Mouse (Mus musculus) kidney, embryonic 15.5 days (tissue): ENCODE data around the gene Snapc3. TPM values are rescaled to one million over a fixed set of nuclear protein-coding genes. Genes with fewer than 3 reads are reported as not detected.
"Not testable (repeated sequence)": the region's sequence is repeated elsewhere in the genome, so short reads cannot be mapped to it uniquely, and the experiment has no call there.

Experiments
- ATAC-seq: fragments of 200-750 bp; cut with Nextera tagmentation; replicated peaks from 2 replicates; pipeline ENCODE4 v1.8.0; 2017; ENCODE audit warnings: moderate TSS enrichment; ENCODE audit not compliant: low FRiP score
- H3K27ac ChIP-seq: fragments of 300-500 bp; sonication (generic); 2 replicates; pipeline ENCODE4 v1.5.1; 2015; ENCODE audit warnings: mild to moderate bottlenecking, inconsistent platforms
- H3K27me3 ChIP-seq: fragments of 300-500 bp; sonication (generic); 2 replicates; pipeline ENCODE4 v1.6.1; 2015; ENCODE audit warnings: inconsistent platforms
- H3K36me3 ChIP-seq: fragments of 300-500 bp; sonication (generic); 2 replicates; pipeline ENCODE4 v1.6.1; 2015; ENCODE audit warnings: inconsistent platforms
- H3K4me1 ChIP-seq: fragments of 300-500 bp; sonication (generic); 2 replicates; pipeline ENCODE4 v1.6.1; 2015; ENCODE audit warnings: inconsistent platforms
- H3K4me2 ChIP-seq: fragments of 300-500 bp; sonication (generic); 2 replicates; pipeline ENCODE4 v1.6.1; 2015; ENCODE audit warnings: moderate library complexity, mild to moderate bottlenecking, inconsistent platforms
- H3K4me3 ChIP-seq: fragments of 300-500 bp; sonication (generic); replicated peaks from 2 replicates; pipeline ENCODE4 v1.5.1; 2015; ENCODE audit warnings: mild to moderate bottlenecking, inconsistent platforms
- H3K9ac ChIP-seq: fragments of 300-500 bp; sonication (generic); 2 replicates; pipeline ENCODE4 v1.6.1; 2015; ENCODE audit warnings: mild to moderate bottlenecking, inconsistent platforms
- H3K9me3 ChIP-seq: fragments of 300-500 bp; sonication (generic); replicated peaks from 2 replicates; pipeline ENCODE4 v1.6.1; 2016; ENCODE audit warnings: inconsistent platforms
- WGBS: fragments of 180-500 bp; shearing (Covaris S2); methylation state at CpG from one replicate; pipeline ENCODE4 v1.1.7; 2015; ENCODE audit warnings: mixed read lengths; 5-methylcytosine and 5-hydroxymethylcytosine counted together
- polyA plus RNA-seq: library from polyadenylated mRNA; unstranded; fragments of >200 nt; fragmentation: Nextera tagmentation; extraction: Ambion mirVana; gene quantifications from 2 replicates; pipeline ENCODE4 v1.2.1, GENCODE M21; 2015

Gene Snapc3
- polyA plus RNA-seq, 1 experiment from 2014 or later = 43.2 TPM

GRCm38 (mm10) chr4:83467615-83468014 is 50.1 kb downstream of the Snapc3 start:
- no peaks in the 10 kb centered on the region for H3K4me1 ChIP-seq
- no peaks in the 10 kb centered on the region for H3K9me3 ChIP-seq
- H3K36me3 ChIP-seq = peaks cover 88% of the 10 kb centered on the region
- no peak overlapping the region for H3K27ac ChIP-seq
- WGBS = 94% methylated on average over 7 of the region's 7 CpGs
- H3K4me2 ChIP-seq = no peak overlapping the region
- H3K27me3 ChIP-seq = no peaks in the 10 kb centered on the region
- no peak for ATAC-seq
- H3K4me3 ChIP-seq = no peak overlapping the region
- no peak overlapping the region for H3K9ac ChIP-seq

- Histone ChIP-seq H3K9me3 (no peaks in the 10 kb centered on the region), H3K4me1 (no peaks in the 10 kb centered on the region), H3K36me3 (peaks cover 88% of the 10 kb centered on the region), H3K27me3 (no peaks in the 10 kb centered on the region), H3K9ac (no peak overlapping the region), H3K4me2 (no peak overlapping the region), H3K4me3 (no peak overlapping the region), H3K27ac (no peak overlapping the region)
- ATAC-seq = no peak
- 83% methylated on average over 3 of the region's 3 CpGs for WGBS
These were observed 50.7 kb downstream of the Snapc3 start for GRCm38 (mm10) chr4:83468208-83468607.

- Histone ChIP-seq H3K4me1 (peaks cover 18% of the 10 kb centered on the region), H3K4me2 (peak overlapping the region; percentile 75), H3K36me3 (peaks cover 38% of the 10 kb centered on the region), H3K4me3 (peak overlapping the region; percentile 91), H3K27me3 (no peaks in the 10 kb centered on the region), H3K9me3 (no peaks in the 10 kb centered on the region), H3K27ac (peak overlapping the region; percentile 98), H3K9ac (peak overlapping the region; percentile 82)
- ATAC-seq = no peak
- 19% methylated on average over 12 of the region's 12 CpGs for WGBS
These were observed 67.7 kb downstream of the Snapc3 start for GRCm38 (mm10) chr4:83485250-83485649.

- Histone ChIP-seq H3K9me3 (no peaks in the 10 kb centered on the region), H3K27ac (peak overlapping the region; percentile 98), H3K4me3 (peak overlapping the region; percentile 91), H3K27me3 (no peaks in the 10 kb centered on the region), H3K4me2 (peak overlapping the region; percentile 75), H3K4me1 (peaks cover 18% of the 10 kb centered on the region), H3K36me3 (peaks cover 35% of the 10 kb centered on the region), H3K9ac (peak overlapping the region; percentile 82)
- peak; percentile 87 for ATAC-seq
- WGBS = under 1% methylated on average over 22 of the region's 40 CpGs
These were observed 68.2 kb downstream of the Snapc3 start for GRCm38 (mm10) chr4:83485735-83486116.

- peak within 1 kb of the TSS; percentile 98 for H3K27ac ChIP-seq
- peak within 1 kb of the TSS; percentile 91 for H3K4me3 ChIP-seq
- peaks cover 29% of the 10 kb centered on the region for H3K36me3 ChIP-seq
- H3K9me3 ChIP-seq = no peaks in the 10 kb centered on the region
- peak within 1 kb of the TSS; percentile 82 for H3K9ac ChIP-seq
- WGBS = under 1% methylated on average over 64 of the region's 86 CpGs
- peak; percentile 96 for ATAC-seq
- H3K27me3 ChIP-seq = no peaks in the 10 kb centered on the region
- H3K4me1 ChIP-seq = peaks cover 18% of the 10 kb centered on the region
- H3K4me2 ChIP-seq = peak within 1 kb of the TSS; percentile 75
These were observed 68.8 kb downstream of the Snapc3 start, which contains the start of gene Psip1 for GRCm38 (mm10) chr4:83486117-83486901. Psip1 (minus strand) TSS chr4:83486459.

GRCm38 (mm10) chr4:83489121-83489520 is 71.6 kb downstream of the Snapc3 start:
- Histone ChIP-seq H3K4me2 (no peak overlapping the region), H3K27ac (no peak overlapping the region), H3K9ac (no peak overlapping the region), H3K4me3 (no peak overlapping the region), H3K27me3 (no peaks in the 10 kb centered on the region), H3K9me3 (no peaks in the 10 kb centered on the region), H3K36me3 (peaks cover 6% of the 10 kb centered on the region; the same call in 1 of the 2 replicates), H3K4me1 (peaks cover 16% of the 10 kb centered on the region)
- no peak for ATAC-seq
- 32% methylated on average over 5 of the region's 5 CpGs for WGBS

GRCm38 (mm10) chr4:83493112-83493511 is 75.6 kb downstream of the Snapc3 start:
- H3K9me3 ChIP-seq = no peaks in the 10 kb centered on the region
- ATAC-seq = no peak
- WGBS = 88% methylated on average over 1 of the region's 1 CpGs

GRCm38 (mm10) chr4:83497013-83497412 is 79.5 kb downstream of the Snapc3 start:
- not testable (repeated sequence) for H3K9me3 ChIP-seq, H3K4me2 ChIP-seq, H3K27ac ChIP-seq, H3K36me3 ChIP-seq, H3K4me1 ChIP-seq, H3K27me3 ChIP-seq, H3K9ac ChIP-seq, H3K4me3 ChIP-seq, ATAC-seq
- 92% methylated on average over 5 of the region's 5 CpGs for WGBS

More at GRCm38 (mm10) chr4:83493112-83493511, 75.6 kb downstream of the Snapc3 start:
- H3K4me1 ChIP-seq = no peaks in the 10 kb centered on the region
- H3K36me3 ChIP-seq = no peaks in the 10 kb centered on the region
- H3K27ac ChIP-seq = no peak overlapping the region
- H3K9ac ChIP-seq = no peak overlapping the region
- no peak overlapping the region for H3K4me2 ChIP-seq
- no peak overlapping the region for H3K4me3 ChIP-seq
- H3K27me3 ChIP-seq = no peaks in the 10 kb centered on the region

- 10% methylated on average over 22 of the region's 22 CpGs for WGBS
- ATAC-seq = peak; percentile 40; the same call in 1 of the 2 replicates
These were observed 82.9 kb downstream of the Snapc3 start for GRCm38 (mm10) chr4:83500154-83501036.

GRCm38 (mm10) chr4:83501037-83501430 is 83.5 kb downstream of the Snapc3 start:
- Histone ChIP-seq H3K27ac (no peak overlapping the region), H3K4me1 (0 out of 2 replicates have a peak, but pooled peaks cover 5% of the 10 kb centered on the region), H3K36me3 (no peaks in the 10 kb centered on the region), H3K4me3 (peak overlapping the region; percentile 34; the same call in 1 of the 2 replicates), H3K9me3 (no peaks in the 10 kb centered on the region), H3K9ac (no peak overlapping the region), H3K27me3 (no peaks in the 10 kb centered on the region), H3K4me2 (peak overlapping the region; percentile 58)
- WGBS = 37% methylated on average over 7 of the region's 7 CpGs
- no peak for ATAC-seq

More at GRCm38 (mm10) chr4:83500154-83501036, 82.9 kb downstream of the Snapc3 start:
- H3K27ac ChIP-seq = no peak overlapping the region
- H3K36me3 ChIP-seq = no peaks in the 10 kb centered on the region
- H3K9ac ChIP-seq = no peak overlapping the region
- H3K4me1 ChIP-seq = 0 out of 2 replicates have a peak, but pooled peaks cover 5% of the 10 kb centered on the region
- H3K27me3 ChIP-seq = no peaks in the 10 kb centered on the region
- peak overlapping the region; percentile 34 for H3K4me3 ChIP-seq
- H3K4me2 ChIP-seq = peak overlapping the region; percentile 58
- H3K9me3 ChIP-seq = no peaks in the 10 kb centered on the region

GRCm38 (mm10) chr4:83509600-83509999 is 92.1 kb downstream of the Snapc3 start:
- Histone ChIP-seq H3K27me3 (no peaks in the 10 kb centered on the region), H3K4me3 (no peak overlapping the region), H3K4me2 (no peak overlapping the region), H3K4me1 (no peaks in the 10 kb centered on the region), H3K27ac (no peak overlapping the region), H3K9me3 (no peaks in the 10 kb centered on the region), H3K36me3 (no peaks in the 10 kb centered on the region), H3K9ac (no peak overlapping the region)
- no peak for ATAC-seq
- WGBS = 46% methylated on average over 2 of the region's 2 CpGs

- Histone ChIP-seq H3K4me3 (no peak overlapping the region), H3K4me1 (no peaks in the 10 kb centered on the region), H3K27me3 (no peaks in the 10 kb centered on the region), H3K27ac (no peak overlapping the region), H3K9ac (no peak overlapping the region), H3K36me3 (no peaks in the 10 kb centered on the region), H3K4me2 (no peak overlapping the region), H3K9me3 (no peaks in the 10 kb centered on the region)
- 66% methylated on average over 8 of the region's 8 CpGs for WGBS
- no peak for ATAC-seq
These were observed 93.6 kb downstream of the Snapc3 start for GRCm38 (mm10) chr4:83511083-83511482.
